Mouse (Mus musculus): ENCODE measurements around the gene Scaf1. TPM values are rescaled to one million over a fixed set of nuclear protein-coding genes. Genes with fewer than 3 reads are reported as not detected.

The Scaf1 gene
- polyA plus RNA-seq, 2 experiments = 11.0 to 16.9 TPM

DNA sequence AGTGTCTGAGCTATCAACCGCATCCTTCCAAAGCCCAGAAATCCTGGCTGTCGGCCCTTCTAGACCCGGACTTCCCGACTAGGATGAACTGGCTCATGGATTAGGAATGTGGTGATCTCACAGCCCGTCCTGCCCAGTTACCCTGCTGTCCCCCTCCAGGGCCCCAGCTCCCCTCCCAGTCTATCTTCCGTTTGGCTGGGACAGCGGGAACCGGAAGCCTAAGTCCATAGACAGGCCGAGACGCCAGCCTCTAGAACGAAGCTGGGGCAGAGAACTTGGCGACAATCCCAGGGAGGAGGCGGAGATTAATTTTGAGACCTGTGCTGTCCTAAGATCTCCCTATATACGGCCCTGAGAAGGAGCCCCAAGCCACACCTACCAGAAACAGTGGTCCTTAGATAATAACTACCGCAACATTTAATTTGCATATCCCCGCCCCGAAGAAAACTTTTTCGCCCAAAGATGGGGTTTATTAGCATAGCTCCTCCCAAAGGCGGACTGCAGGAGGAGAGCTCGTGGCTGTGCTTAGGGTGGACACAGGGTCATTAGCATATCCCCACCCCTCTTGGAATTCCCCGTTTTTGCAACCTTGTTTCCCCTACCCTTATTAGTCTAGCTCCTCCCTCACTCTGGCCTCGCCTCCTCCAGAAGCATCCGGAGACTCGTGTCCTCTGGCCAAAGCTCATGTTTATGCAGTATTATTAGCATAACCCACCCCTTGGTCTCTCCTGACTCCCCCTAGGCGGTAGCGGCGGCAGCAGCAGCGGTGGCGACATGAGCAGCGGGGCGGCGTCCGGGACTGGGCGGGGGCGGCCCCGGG is 1.3 kb upstream of the Scaf1 start, which contains the start of gene Rras:
Gene Rras (plus strand): TSS at position 720 of the 820 bp plus-strand sequence.
- WGBS (ENCODE audit: insufficient replicate concordance) = under 1% methylated on average over 36 of the region's 36 CpGs
- H3K4me2 ChIP-seq (ENCODE audit: low read depth) = peak within 1 kb of the TSS; percentile 89
- ATAC-seq (ENCODE audit: insufficient read depth) (peak; percentile 84), DNase-seq (ENCODE audit: low read depth in 3 of 3, low spot score in 3 of 3) (peak; percentile 96 to 100 (median 98))
- peak; percentile 27; the same call in 1 of the 2 replicates for TF ChIP-seq CTCF (IDR thresholded peaks at IDR 0.05; ENCODE audit: low read depth)
- peak; percentile 37; the same call in 1 of the 2 replicates for TF ChIP-seq EP300 (IDR thresholded peaks at IDR 0.05; ENCODE audit: low read depth)
- H3K27ac ChIP-seq = peak within 1 kb of the TSS; percentile 86
- peaks cover 9% of the 10 kb centered on the region for H3K36me3 ChIP-seq (replicated peaks; ENCODE audit: control insufficient read depth, insufficient read depth, low read depth)
- H3K4me3 ChIP-seq (ENCODE audit: insufficient read depth in 1 of 2, low read depth in 2 of 2, low read length in 2 of 2) = peak within 1 kb of the TSS; percentile 78 to 96
- no peaks in the 10 kb centered on the region for H3K9me3 ChIP-seq (ENCODE audit: control insufficient read depth, low read length)
- H3K4me1 ChIP-seq (replicated peaks; ENCODE audit: control insufficient read depth in 2 of 2, insufficient read depth in 2 of 2, low read length in 1 of 2) = peaks cover 18 to 32% of the 10 kb centered on the region in 2 experiments
- H3K9ac ChIP-seq (replicated peaks) = peak within 1 kb of the TSS; percentile 82
- H3K27me3 ChIP-seq (ENCODE audit: control insufficient read depth, insufficient read depth, low read length) = peaks cover 13% of the 10 kb centered on the region; the same call in 1 of the 2 replicates

DNA sequence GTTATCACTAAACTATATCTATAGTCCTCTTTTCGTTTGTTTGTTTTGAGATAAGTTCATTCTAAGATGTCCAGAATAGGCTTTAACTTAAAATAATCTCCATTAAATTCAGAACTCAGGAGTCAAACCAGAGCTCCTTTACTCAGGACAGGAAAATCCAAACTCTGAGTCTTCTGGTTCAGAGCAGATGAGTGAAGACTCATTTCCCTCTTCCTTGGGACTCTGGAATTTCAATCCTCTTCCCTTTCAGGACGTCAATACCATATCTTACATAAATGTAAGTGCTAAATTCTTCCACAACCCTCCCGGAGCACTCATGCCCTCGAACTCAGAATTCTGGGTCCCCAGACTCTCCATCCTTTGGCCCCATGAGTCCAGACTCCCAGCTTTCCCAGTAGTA is 598 bp upstream of the Scaf1 start:
- Histone ChIP-seq H3K4me1 (replicated peaks; ENCODE audit: control insufficient read depth in 2 of 2, insufficient read depth in 2 of 2, low read length in 1 of 2) (peaks cover 18 to 32% of the 10 kb centered on the region in 2 experiments), H3K9me3 (ENCODE audit: control insufficient read depth, low read length) (no peaks in the 10 kb centered on the region), H3K9ac (replicated peaks) (peak overlapping the region; percentile 82), H3K27me3 (ENCODE audit: control insufficient read depth, insufficient read depth, low read length) (peaks cover 13% of the 10 kb centered on the region; the same call in 1 of the 2 replicates), H3K4me2 (ENCODE audit: low read depth) (peak overlapping the region; percentile 89), H3K36me3 (replicated peaks; ENCODE audit: control insufficient read depth, insufficient read depth, low read depth) (peaks cover 16% of the 10 kb centered on the region), H3K4me3 (ENCODE audit: insufficient read depth in 1 of 2, low read depth in 2 of 2, low read length in 2 of 2) (peak overlapping the region; percentile 78 to 96), H3K27ac (peak overlapping the region; percentile 86)
- ATAC-seq (ENCODE audit: insufficient read depth) (no peak), DNase-seq (ENCODE audit: low read depth in 3 of 3, low spot score in 3 of 3) (peak in 1 of 3 experiments; percentile 31)
- under 1% methylated on average over 4 of the region's 4 CpGs for WGBS (ENCODE audit: insufficient replicate concordance)
- TF ChIP-seq CTCF (IDR thresholded peaks at IDR 0.05; ENCODE audit: low read depth) = no peak
- no peak for TF ChIP-seq EP300 (IDR thresholded peaks at IDR 0.05; ENCODE audit: low read depth)

DNA sequence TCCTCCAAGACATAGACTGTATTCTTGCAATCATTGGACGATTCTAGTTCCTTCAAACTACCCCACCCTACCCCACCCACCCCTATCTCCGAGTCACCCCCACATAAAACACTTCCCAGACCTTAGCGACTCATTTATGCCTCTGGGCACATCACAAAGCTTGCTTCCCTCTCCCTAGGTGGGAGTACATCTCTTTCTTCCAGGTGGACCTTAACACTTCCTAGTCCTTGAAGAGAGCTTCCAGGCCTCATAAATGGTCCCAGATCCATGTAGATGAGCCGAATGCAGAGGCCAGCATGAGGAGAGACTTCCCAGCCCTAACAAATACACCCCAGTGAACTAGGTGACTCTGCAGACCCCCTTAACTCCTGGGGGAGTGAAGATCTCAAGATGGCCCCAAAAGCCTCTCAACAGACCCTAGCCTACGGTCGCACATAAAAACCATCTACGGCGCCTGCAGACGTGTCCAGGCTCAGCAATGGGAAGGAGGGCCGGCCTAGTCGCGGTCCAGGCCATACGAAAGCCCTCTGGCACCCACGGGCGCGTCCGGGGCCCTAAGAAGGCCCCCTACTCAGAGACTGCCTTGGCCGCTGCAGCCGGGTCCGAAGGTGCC is 713 bp downstream of the Scaf1 start:
- peak overlapping the region; percentile 78 to 96 for H3K4me3 ChIP-seq (ENCODE audit: insufficient read depth in 1 of 2, low read depth in 2 of 2, low read length in 2 of 2)
- TF ChIP-seq EP300 (IDR thresholded peaks at IDR 0.05; ENCODE audit: low read depth) (no peak), CTCF (IDR thresholded peaks at IDR 0.05; ENCODE audit: low read depth) (no peak)
- H3K9me3 ChIP-seq (ENCODE audit: control insufficient read depth, low read length) = no peaks in the 10 kb centered on the region
- H3K27me3 ChIP-seq (ENCODE audit: control insufficient read depth, insufficient read depth, low read length) = peaks cover 13% of the 10 kb centered on the region; the same call in 1 of the 2 replicates
- peaks cover 18 to 32% of the 10 kb centered on the region in 2 experiments for H3K4me1 ChIP-seq (replicated peaks; ENCODE audit: control insufficient read depth in 2 of 2, insufficient read depth in 2 of 2, low read length in 1 of 2)
- ATAC-seq (ENCODE audit: insufficient read depth) (no peak), DNase-seq (ENCODE audit: low read depth in 3 of 3, low spot score in 3 of 3) (peak in 1 of 3 experiments; percentile 40)
- H3K9ac ChIP-seq (replicated peaks) = peak overlapping the region; percentile 82
- peaks cover 25% of the 10 kb centered on the region for H3K36me3 ChIP-seq (replicated peaks; ENCODE audit: control insufficient read depth, insufficient read depth, low read depth)
- H3K4me2 ChIP-seq (ENCODE audit: low read depth) = peak overlapping the region; percentile 89
- peak overlapping the region; percentile 86 for H3K27ac ChIP-seq
- under 1% methylated on average over 20 of the region's 20 CpGs for WGBS (ENCODE audit: insufficient replicate concordance)

DNA sequence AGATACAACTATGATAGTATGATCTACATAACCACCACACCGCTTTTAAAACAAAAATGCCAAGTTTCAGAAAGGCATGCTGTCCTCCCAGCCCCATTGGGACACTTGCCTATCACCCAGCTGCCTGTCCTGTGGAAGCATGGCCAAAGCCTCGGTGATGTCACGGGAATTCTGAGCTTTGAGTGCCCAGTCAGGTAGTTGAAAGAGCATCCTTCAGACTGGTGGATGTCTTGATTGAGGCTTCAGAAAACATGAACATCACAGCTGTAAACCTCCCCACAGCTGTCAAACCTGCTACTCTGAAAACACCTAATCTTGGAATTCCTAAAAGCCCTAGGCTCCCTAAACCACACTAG is 2.1 kb downstream of the Scaf1 start:
- no peak for ATAC-seq (ENCODE audit: insufficient read depth)
- TF ChIP-seq EP300 (IDR thresholded peaks at IDR 0.05; ENCODE audit: low read depth) = no peak
- no peak overlapping the region for H3K4me3 ChIP-seq (ENCODE audit: insufficient read depth in 1 of 2, low read depth in 2 of 2, low read length in 2 of 2)
- H3K4me2 ChIP-seq (ENCODE audit: low read depth) = peak overlapping the region; percentile 89
- H3K9ac ChIP-seq (replicated peaks) = no peak overlapping the region
- peaks cover 38% of the 10 kb centered on the region for H3K36me3 ChIP-seq (replicated peaks; ENCODE audit: control insufficient read depth, insufficient read depth, low read depth)
- peaks cover 18 to 31% of the 10 kb centered on the region in 2 experiments for H3K4me1 ChIP-seq (replicated peaks; ENCODE audit: control insufficient read depth in 2 of 2, insufficient read depth in 2 of 2, low read length in 1 of 2)
- no peaks in the 10 kb centered on the region for H3K9me3 ChIP-seq (ENCODE audit: control insufficient read depth, low read length)
- H3K27me3 ChIP-seq (ENCODE audit: control insufficient read depth, insufficient read depth, low read length) = peaks cover 7% of the 10 kb centered on the region; the same call in 1 of the 2 replicates
- DNase-seq (ENCODE audit: low read depth in 3 of 3, low spot score in 3 of 3) = no peak
- no peak overlapping the region; the same call in 1 of the 2 replicates for H3K27ac ChIP-seq
- WGBS (ENCODE audit: insufficient replicate concordance) = 88% methylated on average over 3 of the region's 3 CpGs

Data from liver, embryonic 14.5 days (tissue).